Mouse (Mus musculus) neutrophil, adult 5-6 weeks (primary cell): ENCODE results near the gene Zfp612. TPM values are rescaled to one million over a fixed set of nuclear protein-coding genes. Genes with fewer than 3 reads are reported as not detected.
"Not testable (repeated sequence)": the region's sequence is repeated elsewhere in the genome, so short reads cannot be mapped to it uniquely, and the experiment has no call there.

Experiments used
- ATAC-seq: fragments of 151-379, 151-347 bp; 2 replicates; pipeline ENCODE4 v1.8.0; 2017; ENCODE audit warnings: mild to moderate bottlenecking, moderate TSS enrichment; ENCODE audit not compliant: insufficient number of reproducible peaks, poor library complexity, low FRiP score, severe bottlenecking; ENCODE audit errors: extremely low read depth
- total RNA-seq: library from RNA; stranded (forward); fragments of 200-1000 nt; gene quantifications from 2 replicates; pipeline ENCODE4 v1.2.3, GENCODE M21; 2017

The Zfp612 gene
- 0.25 and 1.0 TPM in 2 replicates for total RNA-seq

- ATAC-seq, result no peak
Observed at GRCm38 (mm10) chr8:110079282-110080221, at the start of gene Zfp612. Gene Zfp612 (plus strand): TSS chr8:110079746.

- not testable (repeated sequence) for ATAC-seq
Observed at GRCm38 (mm10) chr8:110033771-110034170, 45.8 kb upstream of the Zfp612 start.

- ATAC-seq, result no peak
Observed at GRCm38 (mm10) chr8:110034331-110034730, 45.2 kb upstream of the Zfp612 start.

GRCm38 (mm10) chr8:110036156-110036555 lies 43.4 kb upstream of the Zfp612 start:
- no peak for ATAC-seq

GRCm38 (mm10) chr8:110039216-110039615 lies 40.3 kb upstream of the Zfp612 start:
- ATAC-seq, result no peak

GRCm38 (mm10) chr8:110039659-110040058 lies 39.9 kb upstream of the Zfp612 start, which contains the start of gene Chst4:
Gene Chst4 (minus strand): TSS chr8:110039740.
- no peak for ATAC-seq

- no peak for ATAC-seq
Observed at GRCm38 (mm10) chr8:110040509-110040908, 39.0 kb upstream of the Zfp612 start.

GRCm38 (mm10) chr8:110051208-110051607 lies 28.3 kb upstream of the Zfp612 start:
- no peak for ATAC-seq

GRCm38 (mm10) chr8:110058207-110058606 lies 21.3 kb upstream of the Zfp612 start:
- no peak for ATAC-seq

GRCm38 (mm10) chr8:110064161-110064560 lies 15.4 kb upstream of the Zfp612 start:
- ATAC-seq, result no peak

GRCm38 (mm10) chr8:110064606-110065365 lies 14.8 kb upstream of the Zfp612 start:
- ATAC-seq, result no peak

GRCm38 (mm10) chr8:110065676-110066075 lies 13.9 kb upstream of the Zfp612 start:
- ATAC-seq, result no peak

GRCm38 (mm10) chr8:110069706-110070105 lies 9.8 kb upstream of the Zfp612 start:
- ATAC-seq, result no peak

- no peak for ATAC-seq
Observed at GRCm38 (mm10) chr8:110071600-110071999, 7.9 kb upstream of the Zfp612 start.

- ATAC-seq, result no peak
Observed at GRCm38 (mm10) chr8:110074496-110074895, 5.0 kb upstream of the Zfp612 start.

GRCm38 (mm10) chr8:110082416-110083105 lies 3.0 kb downstream of the Zfp612 start:
- no peak for ATAC-seq

- no peak for ATAC-seq
Observed at GRCm38 (mm10) chr8:110091869-110092268, 12.3 kb downstream of the Zfp612 start.

GRCm38 (mm10) chr8:110100907-110101306 lies 21.4 kb downstream of the Zfp612 start, which contains the start of gene Gm21964:
Gene Gm21964 (plus strand): TSS chr8:110101207.
- no peak for ATAC-seq

- no peak for ATAC-seq
Observed at GRCm38 (mm10) chr8:110101676-110102075, 22.1 kb downstream of the Zfp612 start.
